Mouse (Mus musculus) gastrocnemius, postnatal 14 days (tissue): ENCODE measurements around the gene Nol9. TPM values are rescaled to one million over a fixed set of nuclear protein-coding genes. Genes with fewer than 3 reads are reported as not detected.

Experiments used
- DNase-seq: peaks from one replicate; pipeline ENCODE4 v3.0.0; 2021; ENCODE audit warnings: mixed read lengths
- intact Hi-C: fragments of 180-260 bp; cut with DNase I; formaldehyde crosslinking; loops from one replicate; pipeline ENCODE4 v1.15.1; 2025; ENCODE audit warnings: low total_unique reads
- long read RNA-seq, 2 experiments: library from polyadenylated mRNA; stranded (forward); transcript quantifications; one replicate each; pipeline ENCODE4 v2.0.0; 2021
- total RNA-seq, 2 experiments: library from RNA; stranded (reverse); gene quantifications; 2 replicates each; pipeline ENCODE4 v1.2.3; 2021

Gene Nol9
- 1 to 10 TPM; 7.7 to 9.1 TPM for total RNA-seq
- long read RNA-seq, experiment 1, transcript Nol9-201 (12 exons, 3,722 nt), result major isoform, 17 of 20 reads
- long read RNA-seq, experiment 1, partial matches to known transcripts, result 0 of 20 reads
- long read RNA-seq, experiment 1, other reads (novel, unspliced or antisense), result 2 of 20 reads
- long read RNA-seq, experiment 2, transcript Nol9-201 (12 exons, 3,722 nt), result major isoform, 21 of 28 reads
- long read RNA-seq, experiment 2, partial matches to known transcripts, result 3 of 28 reads
- long read RNA-seq, experiment 2, other reads (novel, unspliced or antisense), result 2 of 28 reads

DNA sequence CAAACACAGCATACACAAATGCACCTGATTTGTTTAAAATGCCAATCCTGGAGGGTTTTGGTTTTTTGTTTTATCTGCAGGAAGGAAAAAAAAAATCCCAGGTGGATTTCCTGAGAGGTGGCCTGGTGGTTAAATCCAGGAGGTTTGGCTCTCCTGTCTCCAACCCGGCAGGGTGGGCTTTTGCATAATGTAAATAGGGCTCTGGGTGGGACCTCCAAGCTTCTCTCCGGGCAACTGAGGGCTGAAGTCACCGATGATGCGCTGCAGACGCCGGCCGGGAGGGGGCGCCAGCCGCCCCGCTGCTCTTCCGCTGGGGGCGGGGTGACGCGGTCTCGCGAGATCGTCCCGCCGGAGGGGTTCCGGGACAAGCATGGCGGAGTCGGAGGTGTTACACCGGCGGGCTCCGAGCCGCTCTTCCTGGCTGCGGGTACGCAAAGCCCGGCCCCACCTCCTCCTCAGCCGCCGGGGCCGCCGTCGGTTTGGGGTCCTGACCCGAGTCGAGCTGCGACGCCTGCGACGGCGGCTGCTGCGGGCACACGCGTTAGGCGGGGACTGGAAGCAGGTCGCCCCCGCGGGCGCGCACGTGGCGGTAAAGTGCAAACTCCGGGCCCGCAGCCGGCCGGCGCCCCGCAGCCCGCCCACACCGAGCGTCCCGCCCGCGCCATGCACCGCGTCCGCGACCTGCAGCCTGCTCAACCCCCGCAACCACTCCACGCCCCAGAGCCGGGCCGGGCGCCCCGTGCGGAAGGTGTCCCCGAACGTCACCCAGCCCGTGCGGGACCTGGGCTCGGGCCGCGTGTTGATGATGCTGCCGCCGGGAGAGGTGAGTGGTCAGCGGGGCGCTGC lies at the start of gene Nol9:
Nol9 (plus strand) TSS at position 337 of the 846 bp plus-strand sequence.
- DNase-seq, result peak; percentile 94
- intact Hi-C loops, result no loop called here

DNA sequence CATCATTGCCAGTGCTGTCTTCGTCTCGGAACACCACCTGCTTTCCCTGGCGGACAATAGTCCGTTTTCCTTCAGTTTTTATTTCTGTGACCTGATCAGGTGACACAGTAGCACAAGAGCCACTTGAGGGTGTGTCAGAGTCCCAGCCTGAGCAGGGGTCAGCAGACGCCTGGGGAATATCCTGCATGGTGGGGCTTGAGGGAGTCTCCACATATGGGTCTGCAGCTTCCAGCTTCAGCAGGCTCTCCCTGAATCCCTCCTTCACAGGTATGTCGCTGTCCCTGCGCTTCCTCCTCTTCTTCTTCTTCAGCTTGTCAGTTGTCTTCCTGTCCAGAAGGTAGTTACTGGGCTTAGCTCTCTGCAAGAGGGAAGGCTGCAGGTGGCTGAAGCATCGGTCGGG lies 47.0 kb upstream of the Nol9 start:
- intact Hi-C loops, result no loop called here
- no peak for DNase-seq

DNA sequence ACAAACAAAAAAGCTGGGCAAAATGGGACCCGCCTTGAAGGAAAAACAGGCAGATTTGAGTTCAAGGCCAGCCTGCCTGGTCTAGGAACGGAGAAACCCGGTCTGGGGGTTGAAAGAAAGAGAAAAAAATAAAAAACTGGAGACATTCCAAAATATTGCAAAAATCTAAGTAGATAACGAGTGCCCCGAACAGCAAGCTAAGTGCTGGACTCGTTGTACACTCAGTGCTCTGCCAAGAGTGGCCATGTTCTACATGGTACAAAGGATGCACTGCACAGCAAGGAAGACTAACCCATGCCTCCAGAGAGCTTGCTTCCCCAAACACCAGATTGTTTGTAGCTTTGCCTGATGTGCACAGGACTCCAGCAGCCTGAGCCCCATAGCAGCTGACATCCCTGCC lies 46.1 kb upstream of the Nol9 start:
- intact Hi-C loops, result no loop called here
- no peak for DNase-seq

DNA sequence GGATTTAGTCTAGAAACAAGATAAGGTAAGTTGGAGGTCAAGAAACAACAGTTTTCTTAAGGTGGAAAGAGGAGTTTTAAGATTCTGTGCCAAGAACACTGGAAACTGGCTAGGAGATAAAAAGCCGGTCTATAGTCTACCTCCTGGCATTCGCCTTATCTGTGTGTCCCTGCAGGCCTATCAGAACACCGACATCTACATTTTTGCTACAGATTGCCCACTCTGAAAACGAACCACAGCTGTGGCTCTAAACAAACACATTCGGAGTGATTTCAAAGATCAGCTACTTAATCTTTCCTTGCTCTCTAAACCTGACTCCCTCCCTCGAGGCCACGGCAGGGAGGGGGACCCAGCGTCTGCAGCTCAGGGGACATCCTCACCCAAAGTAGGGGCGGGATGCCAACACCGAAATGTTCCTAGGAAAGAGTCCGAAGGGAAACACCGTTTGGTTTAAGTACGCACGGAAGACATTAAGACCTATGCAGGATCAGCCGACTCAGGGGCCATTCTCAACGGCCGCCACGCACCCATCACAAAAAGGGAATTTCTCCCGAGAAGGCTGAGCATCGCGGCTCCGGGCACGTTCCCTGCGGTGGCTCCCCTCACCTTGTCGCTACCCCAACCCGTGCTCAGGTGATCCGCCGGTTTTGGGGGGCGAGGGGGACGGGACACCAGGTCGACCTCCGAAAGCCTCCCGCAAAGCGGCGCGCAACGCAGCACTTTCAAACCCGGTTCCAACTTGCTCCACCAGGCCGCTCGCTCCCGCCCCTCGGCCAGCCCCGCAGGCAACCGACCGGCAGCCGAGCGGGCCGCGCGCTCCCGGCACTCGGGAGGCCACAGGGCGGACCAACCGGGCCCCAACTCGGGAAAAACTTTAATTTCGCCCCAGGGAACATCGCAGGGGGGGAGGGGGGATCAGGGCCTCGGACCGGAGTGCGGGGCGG lies 44.6 kb upstream of the Nol9 start:
- peak; percentile 48 for DNase-seq

DNA sequence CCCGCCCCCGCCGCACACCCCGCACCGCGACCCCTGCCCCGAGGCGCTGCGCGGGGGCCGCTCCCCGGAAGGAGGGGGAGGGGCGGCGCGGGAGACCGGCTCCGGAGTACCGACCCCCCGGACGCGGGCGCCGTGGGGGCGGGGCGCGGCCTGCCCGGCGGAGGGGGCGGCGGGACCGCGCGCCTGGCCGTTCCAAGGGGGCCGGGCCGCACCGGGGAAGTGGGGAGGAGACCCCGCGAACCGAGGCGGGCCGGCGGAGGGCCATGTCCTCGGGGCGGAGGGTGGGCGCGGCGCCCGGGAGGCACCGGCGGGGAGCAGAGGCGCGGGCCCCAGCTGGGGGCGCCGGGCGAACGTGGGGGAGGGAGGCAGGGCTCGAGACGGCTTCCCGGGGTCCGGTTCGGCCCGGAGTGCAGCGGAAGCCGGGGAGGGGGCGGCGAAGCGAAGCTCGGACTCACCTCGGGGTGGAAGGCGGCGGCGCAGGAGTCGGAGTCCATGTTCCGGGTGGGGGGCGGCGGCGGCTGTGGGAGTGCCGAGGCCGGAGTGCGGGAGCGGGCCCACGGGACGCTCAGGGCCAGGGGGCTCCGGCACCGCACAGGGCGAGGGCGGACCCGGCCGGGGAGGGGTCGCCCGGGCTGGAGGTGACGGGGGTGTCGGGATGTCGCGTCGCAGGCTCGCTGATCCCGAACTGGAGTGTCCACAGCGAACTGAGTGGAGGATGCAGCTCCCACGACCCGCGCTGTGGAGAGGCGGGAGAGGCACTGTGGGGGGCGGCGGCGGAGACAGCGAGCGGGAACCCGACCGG lies 43.5 kb upstream of the Nol9 start:
- intact Hi-C loops, result no loop called here
- peak; percentile 50 for DNase-seq

More for the DNA sequence above, 44.6 kb upstream of the Nol9 start:
- intact Hi-C loops, result no loop called here

DNA sequence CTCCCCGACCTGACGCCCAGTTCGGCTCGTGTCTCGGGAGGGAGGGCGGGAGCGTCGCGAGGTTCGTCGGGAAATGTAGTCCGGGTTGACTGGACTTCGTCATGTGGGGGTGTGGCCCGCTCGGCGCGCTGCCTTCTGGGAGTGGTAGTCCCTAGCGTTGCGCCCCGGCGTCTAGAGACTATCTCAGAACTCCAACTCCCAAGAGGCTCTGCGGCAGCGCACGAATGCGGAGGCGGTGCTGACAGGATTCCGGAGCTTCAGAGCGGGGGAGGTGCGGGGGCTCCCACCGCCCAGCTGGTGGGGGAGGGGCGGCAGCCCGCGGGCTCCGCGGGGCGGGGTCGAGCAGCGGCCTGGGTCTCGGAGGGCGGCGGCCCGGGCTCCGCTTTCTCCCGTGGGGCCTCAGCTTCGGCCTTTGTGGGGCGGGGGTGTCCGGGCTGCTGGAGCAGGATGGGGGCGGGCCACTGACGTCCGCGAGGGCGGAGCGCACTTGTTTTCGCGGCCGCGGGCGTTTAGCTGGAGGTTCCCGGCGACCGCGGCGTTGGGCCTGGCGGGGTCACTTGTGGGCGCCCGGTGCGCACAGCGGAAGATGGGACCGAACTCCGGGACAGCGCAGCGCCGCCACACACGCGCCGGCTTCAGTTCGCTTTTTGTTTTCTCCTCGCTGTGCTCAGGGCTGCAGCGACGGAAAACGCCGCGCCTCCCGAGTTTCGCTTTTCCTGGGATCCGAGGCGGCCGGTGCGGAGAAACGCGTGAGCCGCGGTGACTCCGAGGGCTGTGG lies 42.8 kb upstream of the Nol9 start, which contains the start of gene Phf13:
Phf13 (minus strand) TSS at position 86 of the 778 bp plus-strand sequence.
- intact Hi-C loops, result no loop called here
- DNase-seq, result peak; percentile 100

DNA sequence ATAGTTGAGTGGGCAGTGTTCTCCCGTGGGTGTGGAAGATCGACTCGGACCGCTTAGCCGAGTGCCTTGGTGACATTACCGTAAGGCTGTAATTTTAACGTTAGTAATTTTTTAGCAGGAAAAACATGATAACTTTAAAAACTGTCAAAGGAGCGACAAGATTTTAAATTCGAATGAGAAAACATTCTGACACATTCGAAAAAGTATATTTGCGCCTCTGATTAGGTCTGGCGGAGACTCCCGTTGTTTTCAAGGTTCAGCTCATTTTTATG lies 42.2 kb upstream of the Nol9 start:
- no peak for DNase-seq
- intact Hi-C loops, result no loop called here

DNA sequence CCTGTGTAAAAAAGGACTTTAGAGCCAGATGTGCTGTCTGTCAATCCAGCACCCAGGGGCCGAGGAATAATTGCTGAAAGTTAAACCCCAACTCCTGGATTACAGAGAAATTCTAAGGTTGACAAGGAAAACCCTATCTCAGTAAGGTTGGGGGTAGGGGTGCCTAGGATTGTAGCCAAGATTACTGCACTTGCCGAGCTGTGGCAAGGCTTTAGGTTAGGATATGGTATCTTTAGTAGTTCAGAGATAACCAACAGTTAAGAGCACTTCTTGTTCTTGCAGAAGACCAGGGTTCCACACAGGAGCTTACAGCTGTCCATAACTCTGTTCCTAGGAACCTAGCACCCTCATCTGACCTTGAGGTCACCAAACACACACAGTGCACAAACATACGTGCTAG lies 41.4 kb upstream of the Nol9 start:
- intact Hi-C loops, result no loop called here
- DNase-seq, result no peak

DNA sequence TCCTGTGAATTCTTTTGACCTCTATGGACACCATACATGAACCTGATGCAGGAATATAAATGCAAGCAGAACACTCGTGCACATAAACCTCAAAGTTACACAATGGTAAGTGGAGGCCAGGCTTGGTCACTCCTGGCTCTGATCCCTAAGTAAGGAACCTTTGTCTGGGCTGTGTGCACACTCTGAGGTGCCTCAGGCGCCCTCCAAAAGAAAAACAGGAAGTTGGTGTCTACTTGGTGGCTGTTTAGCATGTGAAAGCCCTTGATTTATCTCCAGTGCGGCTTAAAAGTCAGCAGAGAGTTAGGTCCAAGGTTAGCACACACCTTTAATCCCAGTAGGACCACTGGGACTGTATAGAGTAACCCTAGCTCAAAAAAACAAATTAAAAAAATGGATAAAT lies 39.6 kb upstream of the Nol9 start:
- intact Hi-C loops, result no loop called here
- no peak for DNase-seq

DNA sequence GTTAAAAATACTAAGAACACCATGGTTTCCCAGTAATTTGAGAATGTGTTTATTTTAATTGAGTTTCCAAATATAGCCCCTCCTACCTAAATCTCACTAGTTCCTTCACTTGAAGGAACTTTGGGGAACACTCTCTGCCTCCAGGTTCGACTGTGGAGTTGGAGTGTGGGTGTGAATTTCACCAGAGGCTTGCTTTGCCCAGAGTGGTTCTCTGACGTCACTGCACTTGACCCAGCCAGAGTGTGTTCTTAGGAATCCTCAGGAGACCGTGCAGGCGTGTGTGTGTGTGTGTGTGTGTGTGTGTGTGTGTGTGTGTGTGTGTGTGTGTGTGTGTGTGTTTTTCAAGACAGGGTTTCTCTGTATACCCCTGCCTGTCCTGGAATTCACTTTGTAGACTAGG lies 38.2 kb upstream of the Nol9 start:
- DNase-seq, result no peak
- intact Hi-C loops, result no loop called here

DNA sequence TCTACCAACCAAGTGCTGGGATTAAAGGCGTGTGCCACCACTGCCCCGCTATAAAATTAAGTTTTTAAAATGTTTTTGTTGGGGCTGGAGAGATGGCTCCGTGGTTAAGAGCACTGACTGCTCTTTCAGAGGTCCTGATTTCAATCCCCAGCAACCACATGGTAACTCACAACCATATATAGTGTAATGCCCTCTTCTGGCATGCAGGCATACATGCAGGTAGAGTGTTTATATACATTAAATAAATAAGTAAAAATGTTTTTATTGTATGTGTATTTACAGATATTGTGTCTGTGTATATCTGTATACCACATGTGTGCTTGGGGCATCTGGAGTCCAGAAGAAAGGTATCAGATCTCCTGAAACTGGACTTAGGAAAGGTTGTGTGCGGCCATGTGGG lies 37.8 kb upstream of the Nol9 start:
- no peak for DNase-seq
- intact Hi-C loops, result no loop called here

DNA sequence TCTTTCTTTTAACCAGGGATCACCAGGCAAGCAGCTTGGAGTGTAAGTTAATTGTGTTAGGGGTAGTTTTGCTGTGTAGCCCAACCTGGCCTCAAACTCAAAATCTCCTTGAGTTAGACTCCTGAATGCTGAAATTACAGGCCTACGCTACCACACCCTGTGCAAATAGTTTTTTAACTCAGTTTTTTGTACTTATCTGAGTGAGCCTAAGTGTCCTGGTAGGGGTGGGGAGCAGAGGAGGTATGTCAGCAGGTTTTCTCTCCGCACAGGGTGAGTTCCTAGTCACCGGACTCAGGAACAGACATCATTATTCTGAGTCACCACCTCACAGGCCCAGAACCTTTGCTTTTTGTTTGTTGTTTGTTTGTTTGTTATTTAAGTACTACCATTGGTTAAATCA lies 37.1 kb upstream of the Nol9 start:
- DNase-seq, result no peak
- intact Hi-C loops, result no loop called here

DNA sequence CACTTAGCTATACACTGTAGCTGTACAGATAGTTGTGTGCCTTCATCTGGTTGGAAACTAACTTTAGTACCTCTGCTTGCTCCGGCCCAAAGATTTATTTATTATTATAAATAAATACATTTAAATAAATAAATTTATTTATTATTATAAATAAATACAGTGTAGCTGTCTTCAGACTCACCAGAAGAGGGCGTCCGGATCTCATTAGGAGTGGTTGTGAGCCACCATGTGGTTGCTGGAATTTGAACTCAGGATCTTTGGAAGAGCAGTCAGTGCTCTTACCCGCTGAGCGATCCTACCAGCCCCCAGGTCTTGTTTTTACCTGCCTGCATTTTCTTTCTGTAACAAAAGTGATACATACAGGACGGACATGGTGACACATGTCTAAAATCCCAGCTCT lies 33.0 kb upstream of the Nol9 start:
- no peak for DNase-seq
- intact Hi-C loops, result no loop called here

DNA sequence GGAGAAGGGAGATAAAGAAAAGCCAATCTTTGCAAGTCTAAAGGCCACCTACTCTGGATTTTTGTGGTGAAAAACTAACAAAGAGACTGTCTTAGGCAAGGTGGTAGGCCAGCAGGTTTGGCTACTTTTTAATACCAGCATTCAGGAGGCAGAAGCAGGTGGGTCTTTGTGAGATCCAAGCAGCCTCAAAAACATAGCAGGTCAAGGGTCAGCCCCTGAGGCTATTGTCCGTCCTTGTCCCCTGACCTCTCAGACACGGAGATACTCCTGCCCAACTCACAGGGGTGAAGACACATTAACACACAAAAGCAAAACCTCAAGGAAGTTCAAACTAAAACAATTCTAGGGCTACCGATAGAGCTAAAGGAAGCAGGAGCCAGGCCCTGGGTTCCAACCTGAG lies 32.3 kb upstream of the Nol9 start:
- no peak for DNase-seq
- intact Hi-C loops, result no loop called here

DNA sequence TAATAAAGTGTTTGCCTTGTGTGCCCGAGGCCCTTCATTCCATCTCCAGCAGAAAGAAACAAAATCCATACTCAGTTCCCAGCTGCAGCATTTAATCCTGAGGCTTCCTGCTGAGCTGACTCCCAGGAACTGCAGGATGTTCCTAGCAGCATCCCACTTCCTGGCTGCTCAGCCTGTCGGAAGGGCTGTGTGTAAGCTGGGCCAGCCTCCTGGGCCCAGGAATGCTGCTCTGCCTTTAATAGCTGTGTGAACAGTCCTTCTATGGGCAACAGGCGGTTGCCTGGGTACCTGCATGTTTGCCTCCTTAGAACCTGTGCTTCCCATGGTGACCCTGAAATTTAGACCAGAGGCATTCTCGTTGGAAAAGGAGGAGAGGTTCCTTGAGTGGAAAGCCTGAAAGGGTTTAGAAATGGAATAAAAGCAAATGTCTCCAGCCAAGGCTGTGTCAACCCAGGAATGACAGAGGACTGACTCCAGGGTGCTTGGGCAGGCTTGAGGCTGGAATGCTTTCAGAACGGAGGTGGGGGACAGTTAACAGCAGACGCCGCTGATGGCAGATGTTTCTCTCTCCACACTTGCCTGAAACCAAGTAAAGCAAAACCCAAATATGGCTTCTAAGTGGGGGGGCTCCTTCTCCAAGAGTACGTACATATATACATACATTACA lies 31.5 kb upstream of the Nol9 start:
- intact Hi-C loops, result no loop called here
- DNase-seq, result no peak

DNA sequence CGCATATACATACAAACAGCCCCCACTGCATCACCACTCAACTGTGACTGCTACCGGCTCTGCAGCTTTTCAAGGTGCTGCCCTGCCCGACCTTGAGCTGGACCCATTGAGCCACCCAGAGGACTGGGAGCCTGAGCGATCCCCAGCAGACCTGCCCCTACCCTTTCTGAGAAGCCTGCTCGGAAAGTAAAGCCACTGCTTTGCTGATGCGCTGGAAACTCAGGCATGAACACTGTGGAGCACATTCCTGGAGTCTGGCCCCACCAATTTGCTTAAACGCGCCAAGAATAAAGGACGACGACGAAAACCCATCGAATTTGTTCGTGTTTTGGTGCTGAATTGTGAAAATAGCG lies 31.0 kb upstream of the Nol9 start:
- no peak for DNase-seq
- intact Hi-C loops, result no loop called here

DNA sequence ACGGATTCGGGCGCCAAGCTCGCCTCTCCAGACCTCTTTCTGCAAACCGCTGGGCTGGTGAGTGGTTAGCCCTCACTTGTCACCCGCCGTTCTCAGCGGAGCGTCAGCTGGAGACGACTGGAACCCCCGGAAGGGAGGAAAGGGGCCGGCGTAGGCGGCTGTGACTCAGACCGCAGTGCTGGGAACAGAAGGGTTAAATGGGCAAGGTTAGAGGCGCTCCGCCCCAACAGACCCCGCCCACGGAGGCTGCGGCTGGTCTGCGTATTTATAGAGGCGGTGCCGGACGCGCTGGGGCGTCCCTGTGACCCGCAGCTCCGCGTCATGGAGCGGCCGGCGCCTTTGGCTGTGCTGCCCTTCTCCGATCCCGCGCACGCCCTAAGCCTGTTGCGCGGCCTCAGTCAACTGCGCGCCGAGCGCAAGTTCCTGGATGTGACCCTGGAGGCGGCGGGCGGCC lies 30.5 kb upstream of the Nol9 start, which contains the start of gene Klhl21:
Klhl21 (plus strand) TSS at position 182 of the 454 bp plus-strand sequence.
- intact Hi-C loops, result no loop called here
- DNase-seq, result peak; percentile 96
